Mouse (Mus musculus) adrenal gland, postnatal 4 days (tissue): Measurements from ENCODE around the gene 9130204L05Rik. TPM values are rescaled to one million over a fixed set of nuclear protein-coding genes. Genes with fewer than 3 reads are reported as not detected.

ENCODE experiments used
- DNase-seq, 2 experiments: peaks; one replicate each; pipeline ENCODE4 v3.0.0; 2021 to 2022; ENCODE audit warnings: low spot score in 2 of 2, mixed read lengths in 2 of 2
- long read RNA-seq, 2 experiments: library from polyadenylated mRNA; stranded (forward); transcript quantifications; one replicate each; pipeline ENCODE4 v2.0.0; 2021
- total RNA-seq, 2 experiments: library from RNA; stranded (reverse); gene quantifications; 2 replicates each; pipeline ENCODE4 v1.2.3; 2021

Gene 9130204L05Rik
- not detected for total RNA-seq
- long read RNA-seq, experiment 1, result 0 reads
- long read RNA-seq, experiment 2, result 0 reads

- DNase-seq, result no peak
These were observed at the start of gene 9130204L05Rik for GRCm38 (mm10) chr3:91090703-91091102. Gene 9130204L05Rik, minus strand, starts transcription at chr3:91090803.

GRCm38 (mm10) chr3:91108696-91109095 lies 18.1 kb upstream of the 9130204L05Rik start:
- DNase-seq, result no peak

DNA sequence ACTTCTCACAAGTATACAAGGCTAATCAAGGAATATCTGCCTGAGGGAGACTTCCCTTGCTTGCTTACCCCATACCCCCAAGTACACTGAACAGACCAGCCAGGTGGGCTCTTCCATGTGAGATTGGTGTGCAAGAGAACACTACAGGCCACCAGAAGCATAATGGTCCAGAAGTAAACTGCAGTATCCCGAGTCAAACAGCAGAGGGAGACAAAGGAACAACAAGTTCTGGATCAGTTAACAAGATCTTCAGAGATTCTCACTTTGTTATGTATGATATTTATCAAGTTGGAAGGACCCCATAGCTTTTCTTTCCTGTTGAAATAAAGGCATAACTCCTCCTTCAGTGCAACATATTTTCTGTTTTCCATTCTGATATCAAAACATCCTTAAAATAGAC lies 31.4 kb downstream of the 9130204L05Rik start:
- DNase-seq, result no peak

DNA sequence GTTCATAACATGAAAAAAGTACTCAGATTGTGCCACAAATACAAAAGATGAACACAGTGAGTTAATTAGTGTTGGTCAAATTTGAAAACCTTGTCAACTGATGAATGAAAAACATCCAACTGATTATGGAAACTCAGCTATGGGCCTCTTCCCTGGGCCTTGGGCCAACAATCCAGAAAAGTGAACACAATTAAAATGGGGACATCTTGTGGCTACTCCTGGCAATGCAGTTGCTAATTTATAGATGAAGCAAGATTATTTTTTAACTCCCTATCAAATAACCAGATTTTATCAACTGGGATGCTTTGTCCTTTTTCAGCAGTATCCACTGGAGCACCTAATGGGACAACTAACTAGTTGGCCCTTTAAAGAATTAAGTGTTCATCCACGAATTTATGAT lies 37.9 kb downstream of the 9130204L05Rik start:
- no peak for DNase-seq
